Mouse (Mus musculus): ENCODE measurements around the gene Olfm2. TPM values are rescaled to one million over a fixed set of nuclear protein-coding genes. Genes with fewer than 3 reads are reported as not detected.
A peak's percentile ranks its signal among the peaks of the same experiment; 100 is the strongest.

Gene Olfm2
- 10 to 100 TPM; 73.0 to 73.1 TPM for total RNA-seq (2021)
- long read RNA-seq, experiment 1, transcript Olfm2-204 (6 exons, 2,005 nt), result major isoform, 30 of 59 reads
- long read RNA-seq, experiment 1, transcript Olfm2-203 (6 exons, 1,895 nt), result minor isoform, 24 of 59 reads
- long read RNA-seq, experiment 1, partial matches to known transcripts, result 1 of 59 reads
- long read RNA-seq, experiment 1, other reads (novel, unspliced or antisense), result 4 of 59 reads
- long read RNA-seq, experiment 2, transcript Olfm2-204 (6 exons, 2,005 nt), result major isoform, 41 of 67 reads
- long read RNA-seq, experiment 2, transcript Olfm2-203 (6 exons, 1,895 nt), result minor isoform, 19 of 67 reads
- long read RNA-seq, experiment 2, partial matches to known transcripts, result 4 of 67 reads
- long read RNA-seq, experiment 2, other reads (novel, unspliced or antisense), result 3 of 67 reads

GRCm38 (mm10) chr9:20746017-20746660 is at the start of gene Olfm2:
Olfm2 (minus strand) TSS chr9:20746349.
- no peak for DNase-seq (ENCODE audit: low spot score in 2 of 2)

DNA sequence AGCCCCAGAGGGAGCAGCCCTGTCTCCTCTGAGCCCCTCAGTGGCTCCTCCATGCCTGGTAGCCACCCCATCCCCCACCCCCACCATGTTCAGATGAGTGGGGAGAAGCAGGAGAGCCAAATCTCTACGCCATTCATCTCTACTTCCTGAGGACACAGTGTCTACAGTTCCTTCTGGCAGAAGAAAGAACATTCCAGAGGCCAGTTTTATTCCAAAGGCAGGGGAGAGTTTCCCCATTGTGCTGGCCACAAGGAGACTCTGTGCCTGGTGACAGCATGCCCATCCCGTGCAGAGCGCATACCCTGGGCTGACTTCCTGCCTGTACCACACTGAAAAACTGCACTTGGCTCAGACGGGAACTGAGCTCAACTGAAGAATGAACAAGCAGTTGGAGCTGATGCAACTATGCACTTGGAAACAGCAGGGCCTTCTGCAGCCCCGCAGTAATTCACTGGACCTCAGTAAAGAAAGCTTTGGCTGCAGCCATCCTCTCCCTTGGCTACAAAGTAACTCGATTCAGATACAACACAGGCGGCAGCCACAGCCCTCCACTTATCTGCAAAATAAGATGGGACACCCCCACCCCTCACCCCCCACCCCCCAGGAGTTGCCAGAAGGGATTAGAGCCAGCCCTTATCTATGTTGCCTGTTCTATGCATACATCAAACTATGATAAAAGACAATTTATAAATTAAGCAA is 48.1 kb upstream of the Olfm2 start:
- peak; percentile 69 to 86 for DNase-seq (ENCODE audit: low spot score in 2 of 2)

- no peak for DNase-seq (ENCODE audit: low spot score in 2 of 2)
These were observed 44.2 kb upstream of the Olfm2 start for GRCm38 (mm10) chr9:20790345-20790744.

DNA sequence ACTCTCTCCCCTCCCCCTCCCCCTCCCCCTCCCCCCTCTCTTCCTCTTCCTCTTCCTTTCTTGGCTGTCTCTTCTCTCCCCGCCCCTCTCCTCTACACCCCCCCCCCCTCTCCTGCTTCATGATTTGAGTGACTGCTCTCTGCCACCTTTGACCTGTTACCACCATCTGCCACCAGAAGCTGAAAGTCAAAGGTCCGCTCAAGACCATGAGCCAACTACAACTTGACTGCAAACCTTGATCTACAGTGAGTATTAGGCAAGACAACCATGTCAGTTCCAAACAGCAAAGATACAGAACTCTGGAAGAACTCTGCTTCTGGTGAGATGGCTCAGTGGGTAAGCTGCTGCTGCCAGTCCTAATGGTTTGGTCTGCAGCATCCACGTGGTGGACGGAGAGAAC is 43.5 kb upstream of the Olfm2 start:
- DNase-seq (ENCODE audit: low spot score in 2 of 2), result no peak

- DNase-seq (ENCODE audit: low spot score in 2 of 2), result no peak
These were observed 41.8 kb upstream of the Olfm2 start for GRCm38 (mm10) chr9:20787992-20788391.

DNA sequence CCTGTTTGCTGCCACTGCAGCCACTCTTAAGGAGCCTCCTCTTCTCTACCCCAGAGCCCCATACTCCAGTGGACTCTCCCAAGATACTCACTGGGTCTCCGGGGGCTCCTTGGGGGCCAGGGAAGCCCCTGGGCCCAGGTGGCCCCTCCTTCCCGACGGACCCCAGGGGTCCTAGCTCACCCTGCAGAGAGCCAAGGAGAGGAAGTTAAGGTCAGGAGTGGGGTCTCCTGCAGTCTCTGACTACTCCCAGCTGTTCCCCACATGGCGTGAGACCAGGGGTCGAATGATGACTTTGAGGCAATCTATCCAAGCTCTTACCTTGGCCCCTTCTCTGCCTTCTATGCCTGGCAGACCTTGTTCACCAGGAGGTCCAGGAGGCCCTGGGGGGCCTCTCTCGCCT is 38.9 kb upstream of the Olfm2 start:
- DNase-seq (ENCODE audit: low spot score in 2 of 2), result no peak

- DNase-seq (ENCODE audit: low spot score in 2 of 2), result no peak
These were observed 35.1 kb upstream of the Olfm2 start for GRCm38 (mm10) chr9:20781286-20781685.

DNA sequence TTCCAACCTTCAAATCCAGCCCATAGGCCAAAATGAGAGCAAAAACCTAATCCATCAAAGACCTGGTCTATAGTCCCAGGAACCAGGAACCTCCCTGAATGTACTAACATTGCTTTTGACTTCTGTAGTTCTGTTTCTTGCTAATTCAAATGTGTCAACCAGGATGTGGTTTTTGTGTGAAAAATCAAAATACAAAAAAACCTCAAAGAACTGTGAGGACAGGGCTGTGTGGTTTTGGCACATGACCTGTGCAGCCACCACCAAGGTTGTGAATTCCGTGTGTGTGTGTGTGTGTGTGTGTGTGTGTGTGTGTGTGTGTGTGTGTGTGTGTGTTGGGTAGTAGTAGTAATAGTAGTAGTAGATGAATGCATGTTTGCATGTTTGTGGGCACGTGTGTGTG is 19.1 kb upstream of the Olfm2 start:
- no peak for DNase-seq (ENCODE audit: low spot score in 2 of 2)

DNA sequence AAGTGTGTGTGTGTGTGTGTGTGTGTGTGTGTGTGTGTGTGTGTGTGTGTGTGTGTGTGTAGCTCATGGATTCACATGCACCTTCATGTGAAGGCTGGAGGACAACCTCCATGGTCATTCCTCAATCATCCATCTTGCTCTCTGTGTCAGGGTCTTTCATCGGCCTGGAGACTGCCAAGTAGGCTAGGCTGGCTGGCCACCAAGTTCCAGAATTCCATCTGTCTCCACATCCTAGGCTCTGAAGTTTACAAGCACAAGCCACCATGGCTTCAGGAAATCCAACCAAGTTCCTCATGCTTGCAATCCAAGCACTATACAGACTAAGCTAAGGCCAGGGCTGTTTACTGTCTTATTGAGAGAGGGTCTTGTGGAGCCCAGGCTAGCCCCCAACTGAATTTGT is 16.9 kb upstream of the Olfm2 start:
- no peak for DNase-seq (ENCODE audit: low spot score in 2 of 2)

GRCm38 (mm10) chr9:20762197-20762961 is 16.2 kb upstream of the Olfm2 start:
- no peak for DNase-seq (ENCODE audit: low spot score in 2 of 2)

DNA sequence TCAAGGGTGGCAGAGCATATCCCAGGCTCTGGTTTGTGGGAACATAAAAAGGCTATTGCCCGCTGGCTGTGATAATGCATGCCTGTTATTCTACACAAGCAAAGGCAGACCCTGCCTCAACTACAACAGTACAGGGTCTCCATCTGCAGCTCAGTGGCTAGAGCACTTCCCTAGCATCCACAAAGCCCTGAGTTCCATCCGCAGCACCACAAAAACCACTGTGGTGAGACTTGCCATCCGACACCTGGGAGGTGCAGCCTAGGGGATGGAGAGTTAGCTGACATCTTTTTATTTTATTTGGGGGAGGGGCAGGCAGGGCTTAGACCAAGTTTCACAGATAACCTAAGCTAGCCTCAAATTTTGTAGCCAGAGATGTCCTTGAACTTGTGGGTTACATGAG is 15.2 kb upstream of the Olfm2 start:
- no peak for DNase-seq (ENCODE audit: low spot score in 2 of 2)

DNA sequence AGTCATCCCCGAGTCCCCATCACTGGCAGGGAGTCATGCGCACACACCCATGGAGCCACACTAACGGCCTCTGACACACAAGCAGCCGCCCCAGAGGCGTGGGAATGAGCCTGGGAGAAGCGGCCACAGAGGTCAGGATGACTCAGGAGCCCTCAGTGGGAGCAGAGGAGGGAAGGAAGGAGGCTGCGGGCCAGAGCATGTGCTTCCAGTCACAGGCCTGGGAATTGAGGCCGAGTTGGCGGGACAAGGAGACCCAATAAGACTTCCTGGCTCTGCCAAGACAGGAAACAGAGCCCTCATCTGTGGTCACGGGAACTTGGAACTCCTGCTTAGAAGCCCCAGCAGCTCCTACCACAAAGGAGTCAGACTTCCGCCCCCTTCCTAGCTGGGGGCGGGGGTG is 14.7 kb upstream of the Olfm2 start:
- no peak for DNase-seq (ENCODE audit: low spot score in 2 of 2)

DNA sequence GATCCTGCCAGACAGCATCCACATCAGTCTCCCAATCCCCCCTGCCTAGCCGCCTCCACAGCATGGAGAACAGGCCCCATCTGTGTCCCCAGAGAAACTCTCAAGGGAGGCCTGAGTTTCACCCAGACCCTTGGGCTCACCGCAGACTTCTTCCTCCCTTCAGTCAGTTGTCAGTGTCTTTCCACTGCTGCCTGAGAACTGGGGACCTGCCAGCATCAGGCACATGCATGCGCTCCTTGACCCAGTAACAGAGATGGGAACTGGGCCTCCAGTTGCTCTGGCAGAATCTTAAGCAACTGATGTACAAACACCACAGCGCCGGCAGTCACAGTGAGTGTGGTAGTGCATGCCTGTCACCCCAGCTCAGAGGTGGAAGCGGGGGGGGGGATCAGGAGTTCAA is 12.7 kb upstream of the Olfm2 start:
- DNase-seq (ENCODE audit: low spot score in 2 of 2), result no peak

- no peak for DNase-seq (ENCODE audit: low spot score in 2 of 2)
These were observed 12.1 kb upstream of the Olfm2 start for GRCm38 (mm10) chr9:20758243-20758642.

- peak in 1 of 2 experiments; percentile 24 for DNase-seq (ENCODE audit: low spot score in 2 of 2)
These were observed 11.2 kb upstream of the Olfm2 start for GRCm38 (mm10) chr9:20757087-20757955.

- no peak for DNase-seq (ENCODE audit: low spot score in 2 of 2)
These were observed 10.0 kb upstream of the Olfm2 start for GRCm38 (mm10) chr9:20756081-20756700.

- DNase-seq (ENCODE audit: low spot score in 2 of 2), result no peak
These were observed 8.2 kb upstream of the Olfm2 start for GRCm38 (mm10) chr9:20754335-20754734.

GRCm38 (mm10) chr9:20751477-20752029 is 5.4 kb upstream of the Olfm2 start:
- no peak for DNase-seq (ENCODE audit: low spot score in 2 of 2)

DNA sequence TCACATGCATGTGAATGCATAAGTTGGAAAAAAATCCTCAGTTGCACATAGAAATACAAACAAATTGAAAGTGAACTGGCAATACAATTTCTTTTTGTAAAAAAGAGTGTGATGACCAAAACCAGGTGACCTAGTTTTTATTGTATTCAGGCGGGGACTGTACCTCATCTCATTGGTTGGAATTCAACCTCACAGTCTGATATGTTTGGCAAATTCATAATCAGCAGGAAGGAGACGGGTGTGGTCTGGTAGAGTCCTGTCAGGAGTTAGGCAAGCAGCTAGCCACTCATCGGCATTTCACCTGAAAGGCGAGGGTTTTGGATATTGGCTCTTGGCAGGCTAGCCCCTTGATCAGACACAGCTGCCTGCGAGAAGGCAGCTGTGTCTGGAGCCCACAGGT is 3.1 kb upstream of the Olfm2 start:
- DNase-seq (ENCODE audit: low spot score in 2 of 2), result no peak

DNA sequence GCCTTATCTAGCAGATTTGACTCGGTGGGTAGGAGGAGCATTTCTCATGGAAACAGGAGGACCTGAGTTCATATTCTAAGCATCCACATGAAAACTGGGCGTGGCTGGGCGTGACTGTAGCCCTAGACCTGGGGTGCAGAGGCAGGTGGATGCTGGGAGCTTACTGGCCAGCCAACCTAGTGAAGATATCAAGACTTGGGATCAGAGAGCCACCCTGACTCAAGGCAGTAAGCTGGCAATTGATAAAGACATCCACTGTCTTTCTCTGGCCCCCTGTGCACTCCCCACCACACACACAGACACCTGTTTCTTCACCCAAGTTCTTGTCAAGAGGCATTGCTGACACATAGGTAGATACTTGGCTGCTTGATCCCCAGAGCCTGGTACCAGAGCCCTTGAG is 2.4 kb upstream of the Olfm2 start:
- no peak for DNase-seq (ENCODE audit: low spot score in 2 of 2)

All from layer of hippocampus, postnatal 14 days (tissue).